Mouse (Mus musculus) C2C12 (cell line): ENCODE results near the gene Mfsd1.

Experiments used
- CEBPB ChIP-seq: IDR thresholded peaks from one replicate; pipeline ENCODE4 v1.6.1; 2011; ENCODE audit warnings: low read depth, mild to moderate bottlenecking, control low read depth, moderate library complexity
- CTCF ChIP-seq: IDR thresholded peaks from one replicate; pipeline ENCODE4 v1.5.1; 2011; ENCODE audit not compliant: control insufficient read depth, insufficient read depth, insufficient read length
- FOSL1 ChIP-seq: IDR thresholded peaks from one replicate; pipeline ENCODE4 v1.8.0; 2011; ENCODE audit warnings: mild to moderate bottlenecking, low read length; ENCODE audit not compliant: poor library complexity, insufficient read depth, severe bottlenecking
- MAX ChIP-seq: IDR thresholded peaks from one replicate; pipeline ENCODE4 v1.6.1; 2011; ENCODE audit warnings: mild to moderate bottlenecking, control low read depth
- MYOG ChIP-seq: IDR thresholded peaks from one replicate; pipeline ENCODE4 v1.6.1; 2011; ENCODE audit not compliant: control insufficient read depth, insufficient read length; ENCODE audit errors: extremely low read depth
- USF1 ChIP-seq: IDR thresholded peaks from one replicate; pipeline ENCODE4 v1.6.1; 2011; ENCODE audit warnings: low read depth, mild to moderate bottlenecking, control low read depth, moderate library complexity

GRCm38 (mm10) chr3:67587430-67587829 is 4.9 kb downstream of the Mfsd1 start:
- TF ChIP-seq CTCF (no peak), MYOG (no peak), USF1 (no peak), MAX (no peak), CEBPB (no peak), FOSL1 (no peak)
